15 mouse cellular contexts compared by ENCODE assay signal in the genomic region with DNA sequence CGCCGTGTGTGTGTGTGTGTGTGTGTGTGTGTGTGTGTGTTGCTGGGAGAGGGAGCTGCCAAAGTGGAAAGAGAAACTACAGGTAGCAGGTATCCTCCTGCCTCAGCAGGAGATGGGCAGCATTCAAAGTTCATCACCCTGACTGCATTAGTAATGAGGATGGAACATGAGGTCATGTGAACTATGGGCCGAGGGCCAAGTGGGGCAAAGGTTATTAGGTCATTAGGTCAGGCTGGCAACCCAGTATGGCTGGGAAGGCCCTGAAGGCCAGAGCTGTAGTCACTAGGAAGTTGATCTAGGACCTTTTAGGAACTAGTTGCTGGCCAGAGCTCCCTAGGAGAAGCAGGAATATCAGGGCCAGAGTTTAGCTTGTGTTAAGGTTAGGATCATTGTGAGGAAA.
DNase-seq lines count a peak whose midpoint lies in the region.
"Had no signal": no experiment of that assay in that cellular context is flagged by ENCODE, and none has a peak within 500 bp of the region (broad histone marks: within the 10 kb centered on the region; RNA-seq: fewer than 3 reads in every experiment).

No protein-coding gene starts in this region.

- intact Hi-C loops in heart, postnatal 25 days (cut with DNase I): loop anchor here (5.0 kb wide), 1 partner anchor 61 kb away; no protein-coding TSS in a partner anchor

- peak; percentile 70 for DNase-seq in adrenal gland, postnatal 14 days
- no peak for DNase-seq in adrenal gland, adult 8-10 months
- peak; percentile 51 for DNase-seq in heart, postnatal 4 days
- no peak for DNase-seq in heart, postnatal 25 days (ENCODE audit: low spot score)
- peak; percentile 21 for DNase-seq in kidney, postnatal 10 days
- no peak for DNase-seq in kidney, postnatal 4 days
- DNase-seq in adrenal gland, postnatal 25 days: peak; percentile 24
- no peak for DNase-seq in MN1 (ENCODE audit: low spot score)
- DNase-seq: cerebellum, adult 8-10 months; cerebellum, postnatal 25 days; lung, adult 18-20 months; lung, postnatal 4 days; right cerebral cortex, adult 18-20 months; thymus, adult 2 months; thymus, postnatal 36 days had no signal

Comparison
In these comparisons a context has a peak if more than half of its experiments do, and no peak if none do; other contexts are left out.
1. DNase-seq: peak in adrenal gland, postnatal 14 days (single experiment), heart, postnatal 4 days (single experiment), kidney, postnatal 10 days (single experiment) and adrenal gland, postnatal 25 days (single experiment); none in adrenal gland, adult 8-10 months (single experiment), heart, postnatal 25 days (single experiment), kidney, postnatal 4 days (0 of 2) and MN1 (single experiment).